Mouse (Mus musculus): ENCODE results near the gene Abcd1. TPM values are rescaled to one million over a fixed set of nuclear protein-coding genes. Genes with fewer than 3 reads are reported as not detected.
"Not testable (repeated sequence)": the region's sequence is repeated elsewhere in the genome, so short reads cannot be mapped to it uniquely, and the experiment has no call there.

Gene Abcd1
- polyA plus RNA-seq, 1 experiment from 2014 or later, result 9.8 TPM

DNA sequence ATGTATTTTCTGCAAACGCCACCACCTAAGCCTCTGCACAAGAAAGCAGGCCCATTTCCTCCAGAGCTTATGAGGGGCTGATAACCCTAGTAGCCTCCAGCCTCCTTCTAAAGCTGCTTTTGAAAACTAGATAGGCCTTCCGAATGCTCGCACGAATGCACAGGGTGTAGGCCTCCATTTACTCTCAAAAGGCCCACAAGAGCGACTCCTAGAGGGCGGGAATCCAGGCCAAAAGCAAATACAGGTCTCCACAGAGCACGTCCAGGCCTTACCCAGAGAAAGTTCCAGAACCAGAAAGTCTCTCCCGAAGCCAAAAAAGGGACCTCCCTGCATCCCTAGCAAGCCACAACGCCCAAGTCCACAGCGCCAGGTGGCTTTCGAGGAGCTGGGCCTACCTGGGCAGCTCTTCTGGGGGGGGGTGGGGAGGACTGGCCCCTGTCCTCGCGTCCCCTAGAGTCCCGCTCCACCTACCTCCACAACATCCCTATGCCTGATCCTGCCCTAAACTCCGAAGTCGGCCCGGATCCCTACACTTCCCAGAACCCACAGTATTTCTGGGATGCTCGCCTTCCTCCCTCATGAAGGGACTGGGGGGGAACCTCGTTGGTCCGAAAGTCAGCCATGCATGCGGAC, 805 bp upstream of the Abcd1 start:
- 22% methylated on average over 21 of the region's 21 CpGs for WGBS
- H3K36me3 ChIP-seq, result peaks cover 12% of the 10 kb centered on the region; the same call in 1 of the 2 replicates
- H3K9me3 ChIP-seq, result no peaks in the 10 kb centered on the region
- H3K4me1 ChIP-seq, result peaks cover 25% of the 10 kb centered on the region
- DNase-seq (ENCODE audit: low spot score), result peak; percentile 75
- peak overlapping the region; percentile 63 for H3K4me3 ChIP-seq
- 0 out of 2 replicates have a peak, but pooled peaks cover 14% of the 10 kb centered on the region for H3K27me3 ChIP-seq (ENCODE audit: insufficient read depth, poor library complexity, severe bottlenecking)
- H3K27ac ChIP-seq, result peak overlapping the region; percentile 88

DNA sequence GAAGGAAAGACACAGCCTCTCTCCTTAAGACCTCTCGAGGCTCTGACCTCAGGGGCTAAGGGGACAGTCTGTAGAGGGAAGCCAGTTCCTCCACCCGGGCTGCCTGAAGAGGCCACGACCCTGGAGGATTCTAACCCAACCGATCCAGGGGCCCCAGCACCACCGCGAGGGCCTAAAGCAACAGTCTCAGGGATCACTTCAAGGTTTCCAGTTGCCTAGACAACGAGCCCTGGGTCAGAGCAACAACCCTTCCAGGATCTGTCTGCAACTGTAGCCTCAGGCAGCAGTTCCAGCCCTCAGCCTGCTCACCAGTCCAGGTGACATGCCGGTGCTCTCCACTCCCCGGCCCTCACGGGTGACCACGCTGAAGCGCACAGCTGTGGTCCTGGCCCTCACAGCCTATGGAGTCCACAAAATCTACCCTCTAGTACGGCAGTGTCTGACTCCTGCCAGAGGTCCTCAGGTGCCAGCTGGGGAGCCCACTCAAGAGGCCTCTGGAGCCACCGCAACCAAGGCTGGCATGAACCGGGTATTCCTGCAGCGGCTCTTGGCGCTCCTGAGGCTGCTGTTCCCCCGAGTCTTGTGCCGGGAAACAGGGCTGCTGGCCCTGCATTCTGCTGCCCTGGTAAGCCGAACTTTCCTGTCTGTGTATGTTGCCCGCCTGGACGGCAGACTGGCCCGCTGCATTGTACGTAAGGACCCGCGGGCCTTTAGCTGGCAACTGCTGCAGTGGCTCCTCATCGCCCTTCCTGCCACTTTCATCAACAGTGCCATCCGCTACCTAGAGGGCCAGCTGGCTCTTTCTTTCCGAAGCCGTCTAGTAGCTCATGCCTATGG, 530 bp downstream of the Abcd1 start:
- Histone ChIP-seq H3K9me3 (no peaks in the 10 kb centered on the region), H3K4me3 (peak overlapping the region; percentile 63), H3K4me1 (peaks cover 25% of the 10 kb centered on the region), H3K27me3 (ENCODE audit: insufficient read depth, poor library complexity, severe bottlenecking) (0 out of 2 replicates have a peak, but pooled peaks cover 14% of the 10 kb centered on the region), H3K27ac (peak overlapping the region; percentile 88), H3K36me3 (0 out of 2 replicates have a peak, but pooled peaks cover 3% of the 10 kb centered on the region)
- DNase-seq (ENCODE audit: low spot score), result peak; percentile 74
- WGBS, result 29% methylated on average over 30 of the region's 30 CpGs

DNA sequence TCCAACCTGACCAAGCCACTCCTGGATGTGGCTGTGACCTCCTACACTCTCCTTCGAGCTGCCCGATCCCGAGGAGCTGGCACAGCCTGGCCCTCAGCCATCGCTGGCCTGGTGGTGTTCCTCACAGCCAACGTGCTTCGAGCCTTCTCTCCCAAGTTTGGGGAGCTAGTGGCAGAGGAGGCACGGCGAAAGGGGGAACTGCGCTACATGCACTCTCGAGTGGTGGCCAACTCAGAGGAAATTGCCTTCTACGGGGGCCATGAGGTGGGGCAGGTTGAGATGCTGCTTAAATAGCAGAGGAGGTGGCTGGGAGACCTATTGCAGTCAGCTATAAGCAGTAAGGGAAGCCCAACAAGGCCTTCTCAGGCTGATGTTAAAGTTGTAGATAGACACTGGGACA, 1.3 kb downstream of the Abcd1 start:
- Histone ChIP-seq H3K4me3 (peak overlapping the region; percentile 63), H3K9me3 (no peaks in the 10 kb centered on the region), H3K36me3 (0 out of 2 replicates have a peak, but pooled peaks cover 3% of the 10 kb centered on the region), H3K27me3 (ENCODE audit: insufficient read depth, poor library complexity, severe bottlenecking) (0 out of 2 replicates have a peak, but pooled peaks cover 14% of the 10 kb centered on the region), H3K27ac (no peak overlapping the region), H3K4me1 (peaks cover 25% of the 10 kb centered on the region)
- no peak for DNase-seq (ENCODE audit: low spot score)
- 75% methylated on average over 11 of the region's 11 CpGs for WGBS

DNA sequence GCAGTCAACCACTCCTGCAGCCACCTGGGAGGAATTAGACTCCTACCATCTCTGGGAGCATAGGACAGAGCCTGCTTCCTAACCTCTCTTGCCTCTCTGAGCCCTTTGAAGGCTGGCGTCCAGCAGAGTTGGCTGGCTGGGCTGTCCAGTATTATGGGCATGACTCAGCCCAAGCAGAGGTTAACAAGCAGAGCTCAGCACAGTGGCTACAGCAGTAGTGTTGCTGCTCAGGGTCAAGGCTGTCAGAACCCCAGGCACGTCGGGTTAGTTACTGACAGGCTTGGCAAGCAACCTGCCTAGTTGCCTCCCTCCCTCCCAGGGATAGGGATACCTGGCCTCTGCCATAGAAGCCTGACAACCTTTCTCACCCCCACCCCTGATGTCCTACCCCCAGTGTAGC, 1.9 kb downstream of the Abcd1 start:
- no peak overlapping the region for H3K4me3 ChIP-seq
- 0 out of 2 replicates have a peak overlapping the region, but pooled peaks have one; percentile 36 for H3K27ac ChIP-seq
- WGBS, result 55% methylated on average over 3 of the region's 3 CpGs
- DNase-seq (ENCODE audit: low spot score), result no peak
- no peaks in the 10 kb centered on the region for H3K9me3 ChIP-seq
- H3K36me3 ChIP-seq, result 0 out of 2 replicates have a peak, but pooled peaks cover 3% of the 10 kb centered on the region
- H3K27me3 ChIP-seq (ENCODE audit: insufficient read depth, poor library complexity, severe bottlenecking), result 0 out of 2 replicates have a peak, but pooled peaks cover 14% of the 10 kb centered on the region
- peaks cover 25% of the 10 kb centered on the region for H3K4me1 ChIP-seq

DNA sequence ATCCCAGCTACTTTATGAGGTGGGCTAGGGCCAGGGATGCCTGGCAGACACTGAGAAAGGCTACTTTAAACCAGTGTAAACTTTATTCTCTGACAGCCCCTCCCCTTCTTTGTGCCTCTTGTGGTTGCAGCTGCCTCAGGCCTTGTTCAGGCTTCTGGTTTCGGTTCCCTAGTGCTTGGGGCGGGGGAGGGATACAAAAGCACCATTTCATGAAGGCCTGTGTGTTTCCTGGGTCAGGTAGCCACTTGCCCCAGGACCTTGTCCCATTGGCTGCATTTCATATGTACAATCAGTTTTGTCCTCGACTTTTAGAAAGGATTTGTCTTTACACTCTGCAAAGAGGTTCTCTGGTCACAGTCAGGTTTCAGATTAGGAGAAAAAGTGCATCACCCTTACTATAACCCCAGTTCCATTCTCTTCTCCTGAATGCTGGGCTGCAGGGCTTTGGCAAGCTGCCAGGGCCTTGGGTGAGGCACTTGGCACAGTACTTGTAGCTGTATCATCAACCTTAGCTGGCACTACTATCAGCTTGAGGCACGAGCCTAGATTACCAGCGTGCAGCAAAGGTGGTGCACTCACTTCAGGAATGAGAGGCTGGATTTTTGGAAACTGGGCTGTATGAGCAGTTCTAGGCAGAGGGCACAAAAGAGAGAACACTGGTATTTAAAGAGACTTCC, 2.4 kb downstream of the Abcd1 start:
- Histone ChIP-seq H3K4me3 (no peak overlapping the region), H3K27ac (0 out of 2 replicates have a peak overlapping the region, but pooled peaks have one; percentile 36), H3K27me3 (ENCODE audit: insufficient read depth, poor library complexity, severe bottlenecking) (0 out of 2 replicates have a peak, but pooled peaks cover 14% of the 10 kb centered on the region), H3K36me3 (no peaks in the 10 kb centered on the region), H3K4me1 (peaks cover 25% of the 10 kb centered on the region), H3K9me3 (no peaks in the 10 kb centered on the region)
- no peak for DNase-seq (ENCODE audit: low spot score)
- 52% methylated on average over 5 of the region's 5 CpGs for WGBS

DNA sequence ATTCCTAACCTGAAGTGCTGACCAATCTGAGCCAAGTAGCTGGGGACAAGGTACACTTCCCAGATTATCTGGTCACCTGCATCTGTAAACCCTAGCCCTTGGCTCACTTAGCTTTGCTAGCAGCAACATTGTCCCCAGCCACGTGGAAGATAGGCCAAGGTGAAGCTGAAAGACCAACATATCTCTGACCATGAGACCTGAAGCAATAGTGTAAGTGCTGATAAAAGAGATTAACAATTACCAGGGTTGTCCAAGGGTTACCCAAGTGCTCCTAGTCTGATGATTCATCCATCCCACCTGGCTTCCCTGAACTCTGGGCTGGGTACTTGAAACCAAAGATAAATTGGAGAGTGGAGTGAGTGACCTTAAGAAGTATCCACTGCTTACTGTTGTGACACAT, 14.5 kb downstream of the Abcd1 start:
- WGBS, result 43% methylated on average over 1 of the region's 1 CpGs
- H3K36me3 ChIP-seq, result peaks cover 7% of the 10 kb centered on the region; the same call in 1 of the 2 replicates
- H3K27me3 ChIP-seq (ENCODE audit: insufficient read depth, poor library complexity, severe bottlenecking), result 0 out of 2 replicates have a peak, but pooled peaks cover 7% of the 10 kb centered on the region
- no peak for DNase-seq (ENCODE audit: low spot score)
- no peak overlapping the region for H3K27ac ChIP-seq
- H3K4me1 ChIP-seq, result no peaks in the 10 kb centered on the region
- H3K4me3 ChIP-seq, result no peak overlapping the region
- H3K9me3 ChIP-seq, result no peaks in the 10 kb centered on the region

DNA sequence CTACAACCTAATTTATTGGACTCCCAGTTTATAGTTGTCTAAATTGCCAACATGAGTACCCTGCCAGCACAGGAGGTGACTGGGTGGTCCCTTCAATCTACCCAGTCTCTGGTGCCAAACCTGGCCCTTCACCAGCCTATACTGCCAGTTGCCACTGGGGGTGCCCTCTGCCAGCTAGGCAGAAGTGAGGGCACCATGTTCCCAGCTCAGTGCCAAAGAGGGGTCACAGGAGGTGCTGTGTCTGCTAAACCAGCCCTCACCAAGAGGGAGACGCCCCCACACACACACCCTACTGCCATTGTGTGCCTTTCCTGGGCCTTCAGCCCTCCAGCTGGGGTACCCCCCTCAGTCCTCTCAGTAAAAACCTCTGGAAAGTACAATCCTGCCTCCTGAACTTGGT, 21.8 kb downstream of the Abcd1 start:
- 69% methylated on average over 1 of the region's 1 CpGs for WGBS
- no peaks in the 10 kb centered on the region for H3K4me1 ChIP-seq
- H3K36me3 ChIP-seq, result no peaks in the 10 kb centered on the region
- H3K9me3 ChIP-seq, result no peaks in the 10 kb centered on the region
- no peak overlapping the region for H3K27ac ChIP-seq
- DNase-seq (ENCODE audit: low spot score), result no peak
- no peak overlapping the region for H3K4me3 ChIP-seq
- peaks cover 18% of the 10 kb centered on the region; the same call in 1 of the 2 replicates for H3K27me3 ChIP-seq (ENCODE audit: insufficient read depth, poor library complexity, severe bottlenecking)

DNA sequence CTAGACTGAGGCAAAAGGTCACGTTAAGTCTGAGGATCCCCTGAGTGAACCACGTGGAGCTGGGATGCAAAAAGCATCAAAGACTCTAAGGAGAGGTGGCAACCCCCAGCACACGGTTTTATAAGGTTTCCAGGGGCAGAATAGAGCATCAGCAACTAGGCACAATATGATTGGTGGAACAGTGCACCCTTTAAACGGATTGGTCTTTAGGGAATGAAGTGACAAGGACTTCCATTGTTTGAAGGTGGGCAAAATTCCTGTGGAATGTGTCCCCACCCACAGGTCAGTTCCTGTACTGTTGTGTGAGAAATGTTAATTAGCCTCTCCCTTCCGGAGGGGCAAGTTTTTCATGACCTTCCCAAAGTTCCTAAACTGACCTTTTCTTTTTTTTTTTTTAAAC, 22.8 kb downstream of the Abcd1 start:
- no peak for DNase-seq (ENCODE audit: low spot score)
- peaks cover 14% of the 10 kb centered on the region; the same call in 1 of the 2 replicates for H3K27me3 ChIP-seq (ENCODE audit: insufficient read depth, poor library complexity, severe bottlenecking)
- no peaks in the 10 kb centered on the region for H3K4me1 ChIP-seq
- no peak overlapping the region for H3K4me3 ChIP-seq
- no peaks in the 10 kb centered on the region for H3K36me3 ChIP-seq
- H3K27ac ChIP-seq, result no peak overlapping the region
- WGBS, result 59% methylated on average over 5 of the region's 5 CpGs
- H3K9me3 ChIP-seq, result no peaks in the 10 kb centered on the region

DNA sequence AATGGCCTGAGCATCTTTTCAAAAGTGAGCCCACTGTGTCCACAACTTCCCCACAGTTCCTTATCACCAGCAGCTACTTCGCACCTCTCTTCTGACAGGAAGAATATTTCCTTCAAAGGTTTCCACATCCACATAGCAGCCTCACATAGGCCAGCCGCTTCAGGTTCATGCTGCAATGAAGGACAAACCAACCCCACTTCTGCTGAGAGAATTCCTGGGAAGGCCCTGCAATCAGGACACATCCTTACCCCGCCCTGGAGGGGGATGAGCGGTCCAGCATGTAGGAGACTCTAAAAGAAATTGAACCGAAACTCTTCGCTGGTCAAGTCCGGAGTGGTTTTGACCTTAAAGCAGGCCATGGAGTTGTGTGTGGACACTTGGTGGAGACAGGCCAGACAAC, 23.4 kb downstream of the Abcd1 start:
- not testable (repeated sequence) for H3K4me3 ChIP-seq; H3K9me3 ChIP-seq; DNase-seq (ENCODE audit: low spot score); H3K36me3 ChIP-seq; H3K4me1 ChIP-seq; H3K27ac ChIP-seq
- H3K27me3 ChIP-seq (ENCODE audit: insufficient read depth, poor library complexity, severe bottlenecking), result peaks cover 11% of the 10 kb centered on the region; the same call in 1 of the 2 replicates
- 92% methylated on average over 7 of the region's 7 CpGs for WGBS

DNA sequence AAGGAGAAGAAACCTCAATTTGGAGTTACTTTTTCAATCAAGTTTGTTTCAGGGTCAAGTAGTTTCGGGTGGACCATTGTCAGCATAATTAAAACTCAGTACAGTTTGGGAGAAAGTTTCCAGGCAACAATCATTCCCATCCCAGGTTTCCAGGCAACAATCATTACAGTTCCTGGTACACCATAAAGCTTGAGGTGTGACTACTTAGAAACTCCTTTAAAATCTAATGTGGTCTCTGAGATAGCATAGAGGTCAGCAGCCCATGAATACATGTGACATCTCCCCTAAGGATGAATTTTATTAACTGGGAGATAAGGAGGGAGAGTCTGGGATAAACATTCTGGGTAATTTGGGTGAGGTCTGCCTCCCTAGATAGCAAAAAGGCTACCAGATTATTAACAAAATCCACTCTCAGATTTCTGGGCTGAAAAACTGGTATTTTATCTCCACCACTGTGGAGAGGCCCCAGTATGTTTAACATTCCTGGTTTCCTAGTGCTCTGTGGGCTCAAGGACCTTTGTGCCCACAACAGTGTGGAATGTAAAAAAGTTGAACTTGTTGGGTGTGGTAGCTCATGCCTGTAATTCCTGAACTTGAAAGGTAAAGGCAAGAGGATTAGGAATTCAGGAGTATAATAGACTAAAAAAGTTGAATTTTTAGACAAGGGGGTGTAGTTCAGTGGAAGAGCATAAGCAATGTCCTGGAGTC, 28.5 kb downstream of the Abcd1 start:
- DNase-seq (ENCODE audit: low spot score), result no peak
- H3K36me3 ChIP-seq, result no peaks in the 10 kb centered on the region
- no peaks in the 10 kb centered on the region for H3K9me3 ChIP-seq
- H3K27me3 ChIP-seq (ENCODE audit: insufficient read depth, poor library complexity, severe bottlenecking), result no peaks in the 10 kb centered on the region
- H3K4me3 ChIP-seq, result no peak overlapping the region
- no peak overlapping the region for H3K27ac ChIP-seq
- H3K4me1 ChIP-seq, result no peaks in the 10 kb centered on the region
- 64% methylated on average over 1 of the region's 1 CpGs for WGBS

DNA sequence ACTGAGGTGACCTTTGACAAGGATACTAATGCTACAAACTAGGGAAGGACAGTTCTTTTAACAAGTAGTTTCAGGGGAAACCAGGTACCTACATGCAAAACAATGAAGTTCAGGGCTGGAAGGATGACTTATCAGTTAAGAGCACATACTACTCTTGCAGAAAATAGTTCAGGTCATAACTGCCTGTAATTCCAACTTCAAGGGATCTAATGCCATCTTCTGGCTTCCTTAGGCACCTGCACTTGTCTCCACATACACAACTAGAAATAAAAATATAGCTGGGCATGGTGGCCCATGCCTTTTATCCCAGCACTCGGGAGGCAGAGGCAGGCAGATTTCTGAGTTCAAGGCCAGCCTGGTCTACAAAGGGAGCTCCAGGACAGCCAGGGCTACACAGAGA, 32.6 kb downstream of the Abcd1 start:
- WGBS, result 80% methylated on average over 1 of the region's 1 CpGs
- no peaks in the 10 kb centered on the region for H3K9me3 ChIP-seq

More for the DNA sequence above, 32.6 kb downstream of the Abcd1 start:
- Histone ChIP-seq H3K4me3 (no peak overlapping the region), H3K27me3 (ENCODE audit: insufficient read depth, poor library complexity, severe bottlenecking) (no peaks in the 10 kb centered on the region), H3K36me3 (no peaks in the 10 kb centered on the region), H3K27ac (no peak overlapping the region), H3K4me1 (no peaks in the 10 kb centered on the region)
- no peak for DNase-seq (ENCODE audit: low spot score)

All from heart, embryonic 10.5 days (tissue).